Mouse (Mus musculus) hindbrain, embryonic 13.5 days (tissue): ENCODE measurements around the gene Pcmtd2. TPM values are rescaled to one million over a fixed set of nuclear protein-coding genes. Genes with fewer than 3 reads are reported as not detected.
A peak's percentile ranks its signal among the peaks of the same experiment; 100 is the strongest.
"Not testable (repeated sequence)": the region's sequence is repeated elsewhere in the genome, so short reads cannot be mapped to it uniquely, and the experiment has no call there.

Source experiments
- ATAC-seq: fragments of 200-750 bp; cut with Nextera tagmentation; 2 replicates; pipeline ENCODE4 v1.8.0; 2017; ENCODE audit warnings: moderate TSS enrichment; ENCODE audit not compliant: low FRiP score
- H3K27ac ChIP-seq: fragments of 300-500 bp; sonication (generic); 2 replicates; pipeline ENCODE4 v1.5.1; 2015; ENCODE audit warnings: inconsistent platforms, mild to moderate bottlenecking, moderate library complexity
- H3K27me3 ChIP-seq: fragments of 300-500 bp; sonication (generic); 2 replicates; pipeline ENCODE4 v1.6.1; 2015; ENCODE audit warnings: mild to moderate bottlenecking, inconsistent platforms
- H3K36me3 ChIP-seq: fragments of 300-500 bp; sonication (generic); 2 replicates; pipeline ENCODE4 v1.6.1; 2015; ENCODE audit warnings: mild to moderate bottlenecking, inconsistent platforms
- H3K4me1 ChIP-seq: fragments of 300-500 bp; sonication (generic); replicated peaks from 2 replicates; pipeline ENCODE4 v1.6.1; 2015; ENCODE audit warnings: inconsistent platforms
- H3K4me2 ChIP-seq: fragments of 300-500 bp; sonication (generic); 2 replicates; pipeline ENCODE4 v1.6.1; 2015; ENCODE audit warnings: inconsistent platforms, mild to moderate bottlenecking, moderate library complexity
- H3K4me3 ChIP-seq: fragments of 300-500 bp; sonication (generic); 2 replicates; pipeline ENCODE4 v1.5.1; 2015; ENCODE audit warnings: mild to moderate bottlenecking, inconsistent platforms
- H3K9ac ChIP-seq: fragments of 300-500 bp; sonication (generic); 2 replicates; pipeline ENCODE4 v1.6.1; 2015; ENCODE audit warnings: mild to moderate bottlenecking, inconsistent platforms
- H3K9me3 ChIP-seq: fragments of 300-500 bp; sonication (generic); 2 replicates; pipeline ENCODE4 v1.6.1; 2016; ENCODE audit warnings: inconsistent platforms
- WGBS: fragments of 180-500 bp; shearing (Covaris S2); methylation state at CpG from one replicate; pipeline ENCODE4 v1.1.7; 2015; 5-methylcytosine and 5-hydroxymethylcytosine counted together
- polyA plus RNA-seq: library from polyadenylated mRNA; unstranded; fragments of >200 nt; fragmentation: Nextera tagmentation; extraction: Ambion mirVana; gene quantifications from 2 replicates; pipeline ENCODE4 v1.2.1, GENCODE M21; 2015

Gene Pcmtd2
- 33.6 and 35.0 TPM in 2 replicates for polyA plus RNA-seq

DNA sequence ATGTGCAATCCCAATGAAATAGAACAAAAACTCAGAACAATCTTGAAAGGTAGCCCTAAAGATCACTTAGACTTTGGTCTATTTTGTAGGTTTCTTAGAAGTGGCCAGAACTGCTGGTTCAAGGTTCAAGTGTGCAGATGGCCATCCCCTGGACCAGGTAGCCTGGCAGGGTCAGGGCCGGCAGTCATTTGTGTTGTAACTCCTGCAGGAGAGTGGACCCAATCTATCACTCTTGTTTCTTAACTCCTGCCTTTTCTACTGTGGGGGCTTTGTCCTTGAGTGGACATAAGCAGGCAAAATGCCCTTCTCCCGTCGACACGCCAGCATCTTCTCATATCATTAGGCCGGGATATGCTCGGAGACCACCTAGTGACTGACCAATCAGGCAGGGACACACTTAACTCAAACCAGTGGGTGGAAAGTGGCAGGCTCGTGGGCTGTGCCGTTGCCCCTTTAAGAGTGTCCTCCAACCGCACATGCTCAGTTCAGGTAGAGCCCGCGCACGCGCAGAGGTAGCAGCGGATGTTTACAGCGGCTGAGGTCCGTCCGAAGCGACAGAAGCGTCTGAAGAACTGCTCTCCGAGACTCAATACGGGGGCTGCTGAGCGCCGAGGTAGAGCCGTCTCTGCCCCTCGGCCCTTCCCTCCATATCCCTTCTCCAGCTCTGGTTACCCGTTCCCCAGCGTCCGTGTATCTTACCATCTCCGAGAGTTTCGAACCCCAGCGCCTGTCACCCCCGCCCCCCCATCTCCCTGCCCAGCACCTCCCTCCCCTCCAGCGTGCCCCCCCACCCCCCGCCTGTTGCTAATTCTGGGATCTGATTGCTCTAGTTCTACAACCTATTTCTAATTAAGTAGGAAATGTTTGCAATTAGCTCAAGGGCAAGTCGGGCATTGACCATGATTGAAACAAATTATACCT lies at the start of gene Pcmtd2:
TSS of gene Pcmtd2 (plus strand) at position 483 of the 921 bp plus-strand sequence.
- under 1% methylated on average over 35 of the region's 35 CpGs for WGBS

DNA sequence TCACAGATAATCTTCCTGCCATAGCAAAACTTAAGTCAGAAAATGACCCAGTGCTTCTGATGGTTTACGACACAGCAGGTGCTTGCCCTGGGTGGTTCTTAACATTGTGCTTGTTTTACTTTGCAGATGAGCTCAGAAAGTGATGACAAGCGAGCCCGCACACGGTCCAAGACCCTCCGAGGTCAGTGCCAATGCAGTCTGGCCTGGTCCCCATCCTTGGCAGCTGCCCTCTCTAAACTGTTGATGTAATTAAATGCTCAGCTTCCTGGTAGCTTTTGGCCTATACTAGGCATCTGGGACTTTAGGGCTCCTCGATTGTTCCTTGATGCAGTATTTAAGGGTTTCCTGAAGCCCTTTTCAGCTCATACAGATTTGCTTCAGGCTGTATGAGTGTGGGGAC lies 48.3 kb upstream of the Pcmtd2 start:
- no peak overlapping the region for H3K4me3 ChIP-seq
- H3K27ac ChIP-seq, result no peak overlapping the region
- H3K36me3 ChIP-seq, result peaks cover 73% of the 10 kb centered on the region
- 85% methylated on average over 6 of the region's 6 CpGs for whole genome bisulfite sequencing
- H3K4me1 ChIP-seq, result peaks cover 11% of the 10 kb centered on the region
- no peak for ATAC-seq
- no peak overlapping the region for H3K4me2 ChIP-seq
- no peak overlapping the region for H3K9ac ChIP-seq
- H3K27me3 ChIP-seq, result no peaks in the 10 kb centered on the region
- no peaks in the 10 kb centered on the region for H3K9me3 ChIP-seq

More for the DNA sequence above, at the start of gene Pcmtd2:
- Histone ChIP-seq H3K9me3 (no peaks in the 10 kb centered on the region), H3K4me2 (peak within 1 kb of the TSS; percentile 80), H3K27me3 (no peaks in the 10 kb centered on the region), H3K4me1 (peaks cover 17% of the 10 kb centered on the region), H3K27ac (peak within 1 kb of the TSS; percentile 85), H3K36me3 (peaks cover 7% of the 10 kb centered on the region), H3K9ac (peak within 1 kb of the TSS; percentile 83), H3K4me3 (peak within 1 kb of the TSS; percentile 66)
- ATAC-seq, result peak; percentile 98

DNA sequence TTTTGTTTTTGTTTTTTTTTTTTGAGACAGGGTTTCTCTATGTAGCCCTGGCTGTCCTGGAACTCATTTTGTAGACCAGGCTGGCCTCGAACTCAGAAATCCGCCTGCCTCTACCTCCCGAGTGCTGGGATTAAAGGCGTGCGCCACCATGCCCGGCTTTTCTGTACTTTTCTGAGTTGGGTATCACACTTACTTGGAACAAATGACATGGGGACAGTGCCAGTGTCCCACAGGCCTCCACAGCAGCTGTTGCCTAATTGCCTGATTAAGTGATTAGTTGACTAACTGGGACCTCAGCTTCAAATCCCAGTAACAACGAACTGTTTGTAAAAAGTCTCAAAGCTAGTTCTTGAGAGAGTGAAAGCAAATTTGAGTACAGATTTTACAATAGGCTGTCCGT lies 44.5 kb upstream of the Pcmtd2 start:
- 90% methylated on average over 8 of the region's 8 CpGs for WGBS
- H3K27me3 ChIP-seq, H3K4me3 ChIP-seq, ATAC-seq, H3K9ac ChIP-seq, H3K4me1 ChIP-seq, H3K9me3 ChIP-seq, H3K27ac ChIP-seq, H3K4me2 ChIP-seq: not testable (repeated sequence)
- H3K36me3 ChIP-seq, result peaks cover 80% of the 10 kb centered on the region

DNA sequence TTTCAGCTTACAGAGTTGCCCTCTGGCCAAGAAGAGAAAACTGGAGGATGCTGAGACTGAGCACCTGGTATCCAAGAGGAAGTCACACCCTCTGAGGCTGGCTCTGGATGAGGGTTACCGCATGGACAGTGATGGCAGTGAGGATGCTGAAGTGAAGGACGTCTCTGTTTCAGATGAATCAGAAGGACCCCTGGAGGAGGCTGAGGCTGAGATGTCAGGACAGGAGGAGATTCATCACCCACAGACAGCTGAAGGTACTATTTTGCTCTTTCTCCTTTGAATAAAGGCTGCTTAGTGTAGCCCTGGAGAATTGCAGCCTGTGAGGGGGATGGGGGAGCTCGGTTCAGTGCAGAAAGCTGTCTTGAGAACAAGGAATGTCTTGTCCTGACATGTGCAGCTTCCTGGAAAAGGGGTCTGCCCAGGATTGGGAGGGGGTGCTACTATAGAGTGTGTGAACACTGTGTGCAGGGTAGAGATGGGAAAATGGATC lies 42.0 kb upstream of the Pcmtd2 start:
- Histone ChIP-seq H3K27me3 (no peaks in the 10 kb centered on the region), H3K4me2 (no peak overlapping the region), H3K4me1 (0 out of 2 replicates have a peak, but pooled peaks cover 2% of the 10 kb centered on the region), H3K4me3 (no peak overlapping the region), H3K9me3 (no peaks in the 10 kb centered on the region), H3K27ac (peak overlapping the region; percentile 35; the same call in 1 of the 2 replicates), H3K36me3 (peaks cover 71% of the 10 kb centered on the region), H3K9ac (no peak overlapping the region)
- 57% methylated on average over 3 of the region's 3 CpGs for WGBS
- no peak for ATAC-seq

DNA sequence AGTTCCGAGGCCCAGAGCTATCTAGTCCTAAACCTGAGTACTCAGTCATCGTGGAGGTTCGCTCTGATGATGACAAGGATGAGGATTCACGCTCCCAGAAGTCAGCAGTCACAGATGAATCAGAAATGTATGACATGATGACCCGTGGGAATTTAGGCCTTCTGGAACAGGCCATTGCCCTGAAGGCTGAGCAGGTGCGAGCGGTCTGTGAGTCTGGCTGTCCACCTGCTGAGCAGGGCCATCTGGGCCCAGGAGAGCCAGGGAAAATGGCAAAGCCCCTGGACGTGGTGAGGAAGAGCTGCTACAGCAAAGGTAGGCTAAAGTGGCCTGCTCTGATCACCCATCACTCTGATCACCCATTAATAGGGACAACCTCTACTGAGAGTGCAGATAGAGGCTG lies 40.0 kb upstream of the Pcmtd2 start:
- 0 out of 2 replicates have a peak, but pooled peaks cover 2% of the 10 kb centered on the region for H3K4me1 ChIP-seq
- no peak for ATAC-seq
- H3K9ac ChIP-seq, result no peak overlapping the region
- H3K27ac ChIP-seq, result no peak overlapping the region
- no peaks in the 10 kb centered on the region for H3K9me3 ChIP-seq
- WGBS, result 66% methylated on average over 8 of the region's 8 CpGs
- no peaks in the 10 kb centered on the region for H3K27me3 ChIP-seq
- H3K4me2 ChIP-seq, result no peak overlapping the region
- H3K36me3 ChIP-seq, result peaks cover 69% of the 10 kb centered on the region
- H3K4me3 ChIP-seq, result no peak overlapping the region

DNA sequence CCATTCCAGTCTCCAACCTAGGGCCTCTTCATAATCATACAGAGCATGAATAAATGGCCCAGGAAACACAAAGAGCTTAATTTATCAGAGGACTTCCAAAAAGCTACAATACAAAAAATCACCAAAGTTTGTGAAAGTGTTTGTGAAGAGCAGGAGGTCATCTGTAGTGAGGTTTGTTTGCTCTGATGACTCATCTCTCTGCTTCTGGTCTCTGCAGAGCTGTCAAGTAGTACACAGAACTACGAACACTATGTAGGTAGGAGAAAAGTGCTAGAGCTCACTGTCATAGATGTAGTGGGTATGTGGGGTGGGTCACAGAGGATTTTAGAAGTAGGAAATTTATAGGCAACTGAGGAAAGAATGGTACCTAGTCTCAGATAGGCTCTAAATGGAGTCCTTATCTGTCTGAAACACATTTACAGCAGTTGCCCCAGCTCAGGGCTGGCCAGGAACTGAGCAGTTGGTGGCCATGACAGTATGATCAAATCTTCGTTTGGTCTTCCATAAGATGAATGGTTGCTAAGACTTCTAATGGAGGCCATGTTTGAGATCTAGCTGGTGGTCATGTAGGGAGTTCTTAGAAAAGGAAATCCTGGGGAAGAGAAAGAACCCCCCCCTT lies 8.5 kb upstream of the Pcmtd2 start:
- WGBS, result 79% methylated on average over 2 of the region's 2 CpGs
- Histone ChIP-seq H3K9ac (no peak overlapping the region), H3K27me3 (no peaks in the 10 kb centered on the region), H3K4me1 (no peaks in the 10 kb centered on the region), H3K4me3 (no peak overlapping the region), H3K27ac (no peak overlapping the region), H3K4me2 (no peak overlapping the region), H3K9me3 (no peaks in the 10 kb centered on the region), H3K36me3 (peaks cover 64% of the 10 kb centered on the region)
- no peak for ATAC-seq

DNA sequence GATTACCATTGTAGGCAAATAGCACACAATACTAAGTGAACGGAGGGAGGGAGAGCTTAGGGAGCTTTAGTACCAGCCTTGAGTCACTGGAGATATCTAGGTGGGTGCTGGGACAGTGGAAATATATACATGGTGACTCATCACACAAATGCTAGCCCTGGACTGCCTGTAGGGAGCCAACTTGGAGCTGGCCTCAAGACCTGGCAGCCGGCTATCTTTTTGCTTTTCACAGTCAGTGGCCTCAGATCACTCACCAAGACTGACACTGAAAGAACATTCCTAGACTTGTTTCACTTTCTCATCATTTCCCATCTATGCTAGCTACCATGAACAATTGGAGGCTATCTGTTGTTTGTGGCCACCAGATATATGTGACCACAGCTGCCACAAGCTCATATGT lies 4.9 kb upstream of the Pcmtd2 start:
- H3K4me3 ChIP-seq, result no peak overlapping the region
- H3K9ac ChIP-seq, result no peak overlapping the region
- no peak overlapping the region for H3K27ac ChIP-seq
- H3K4me1 ChIP-seq, result peaks cover 5% of the 10 kb centered on the region
- WGBS, result 85% methylated on average over 2 of the region's 2 CpGs
- peaks cover 33% of the 10 kb centered on the region for H3K36me3 ChIP-seq
- H3K27me3 ChIP-seq, result no peaks in the 10 kb centered on the region
- no peak for ATAC-seq
- no peaks in the 10 kb centered on the region for H3K9me3 ChIP-seq
- H3K4me2 ChIP-seq, result no peak overlapping the region

DNA sequence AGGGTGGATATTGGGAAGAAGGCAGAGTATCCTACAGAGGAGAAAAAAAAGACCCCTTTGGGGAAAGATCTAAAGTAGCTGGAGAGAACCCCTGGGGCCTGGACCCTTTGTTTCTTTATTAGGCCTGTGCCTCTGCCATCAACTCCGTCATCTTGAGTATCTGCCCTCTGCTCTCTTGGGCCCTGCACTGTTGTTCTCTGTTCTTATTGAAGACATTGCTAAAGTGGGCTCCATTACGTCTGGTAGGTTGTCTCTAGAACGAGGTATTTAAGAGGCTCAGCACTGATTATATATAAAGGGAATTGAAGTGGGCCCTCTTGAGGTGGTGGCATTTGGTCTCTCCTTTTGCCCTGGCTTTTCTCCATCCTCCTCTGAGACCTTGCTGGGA lies 633 bp downstream of the Pcmtd2 start:
- 1% methylated on average over 3 of the region's 3 CpGs for WGBS
- no peaks in the 10 kb centered on the region for H3K27me3 ChIP-seq
- peak; percentile 32; the same call in 1 of the 2 replicates for ATAC-seq
- peaks cover 17% of the 10 kb centered on the region for H3K4me1 ChIP-seq
- H3K27ac ChIP-seq, result peak overlapping the region; percentile 85
- no peaks in the 10 kb centered on the region for H3K9me3 ChIP-seq
- H3K4me2 ChIP-seq, result peak overlapping the region; percentile 80
- peak overlapping the region; percentile 83 for H3K9ac ChIP-seq
- H3K36me3 ChIP-seq, result peaks cover 8% of the 10 kb centered on the region
- H3K4me3 ChIP-seq, result peak overlapping the region; percentile 66

DNA sequence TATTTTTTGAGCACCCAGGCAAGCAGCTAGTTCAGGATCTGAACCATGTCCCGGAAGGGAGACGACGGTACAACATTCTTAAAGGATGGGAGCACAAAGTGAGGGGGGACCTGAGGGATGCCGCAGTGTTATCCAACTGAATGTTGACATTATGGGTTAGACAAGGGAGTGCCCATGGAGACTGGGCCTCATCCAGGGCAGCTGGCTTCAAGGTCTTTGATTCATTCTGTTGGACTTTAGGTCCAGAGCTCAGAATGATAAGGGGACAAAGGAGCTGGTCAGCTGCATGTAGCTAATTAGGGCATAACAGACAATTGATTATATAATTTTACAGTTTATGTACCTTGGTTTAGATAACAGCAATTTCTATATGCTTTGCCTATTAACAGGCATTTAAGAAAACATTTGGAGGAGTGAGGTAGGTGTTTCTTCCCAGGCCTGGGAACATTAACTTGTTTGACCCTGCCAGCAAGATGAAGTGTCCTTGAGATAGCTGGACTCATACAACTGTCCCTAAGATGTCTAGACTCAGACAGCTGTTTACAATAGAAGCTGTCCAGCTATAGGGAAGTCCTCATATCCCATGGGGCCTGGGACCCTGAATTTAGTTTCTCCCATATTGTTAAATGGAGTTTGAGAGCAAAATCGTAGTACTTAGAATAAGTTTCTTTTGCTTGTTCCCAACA lies 8.2 kb downstream of the Pcmtd2 start:
- Histone ChIP-seq H3K27ac (no peak overlapping the region), H3K36me3 (peaks cover 57% of the 10 kb centered on the region), H3K4me3 (no peak overlapping the region), H3K4me1 (no peaks in the 10 kb centered on the region), H3K4me2 (no peak overlapping the region), H3K27me3 (no peaks in the 10 kb centered on the region), H3K9me3 (no peaks in the 10 kb centered on the region), H3K9ac (no peak overlapping the region)
- 89% methylated on average over 5 of the region's 5 CpGs for whole genome bisulfite sequencing
- no peak for ATAC-seq

DNA sequence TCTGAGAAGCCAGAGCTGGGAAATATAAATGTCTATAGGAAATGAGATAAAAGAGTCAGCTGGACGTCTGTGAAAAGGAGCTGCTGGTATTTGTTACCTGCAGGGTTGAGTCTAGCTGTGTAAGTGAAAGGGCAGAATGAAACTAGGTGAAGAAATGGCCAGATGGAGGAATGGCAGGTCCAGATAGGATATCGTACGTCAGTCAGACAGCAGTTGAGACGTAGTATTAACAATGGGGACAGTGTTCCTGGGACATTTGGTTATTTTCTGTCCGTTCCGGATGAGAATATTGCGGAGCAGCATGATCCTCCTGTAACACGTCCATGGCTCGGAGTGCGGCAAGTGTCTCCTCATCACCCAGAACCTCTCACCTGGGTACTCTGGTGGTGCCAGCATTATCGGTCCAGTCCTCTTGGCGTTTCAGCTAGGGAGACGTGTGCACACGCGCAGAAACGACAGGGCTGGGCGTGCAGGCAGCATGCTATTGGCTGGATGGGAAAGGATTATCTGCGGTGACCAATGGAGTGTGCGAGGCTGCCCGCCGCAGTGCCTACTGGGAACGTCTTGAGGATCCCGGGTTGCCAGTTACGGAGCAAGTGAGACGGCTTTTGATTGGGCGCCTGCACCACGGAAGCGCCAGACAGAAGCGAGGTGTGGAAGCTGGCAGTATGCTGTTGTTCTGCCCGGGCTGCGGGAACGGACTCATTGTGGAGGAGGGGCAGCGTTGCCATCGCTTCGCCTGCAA lies 26.3 kb downstream of the Pcmtd2 start, which contains the start of gene Polr3k:
TSS of gene Polr3k (plus strand) at position 547 of the 745 bp plus-strand sequence.
- no peaks in the 10 kb centered on the region for H3K9me3 ChIP-seq
- under 1% methylated on average over 35 of the region's 35 CpGs for WGBS
- no peaks in the 10 kb centered on the region for H3K27me3 ChIP-seq
- peak; percentile 100 for ATAC-seq
- H3K27ac ChIP-seq, result peak within 1 kb of the TSS; percentile 91
- H3K4me3 ChIP-seq, result peak within 1 kb of the TSS; percentile 78
- H3K4me1 ChIP-seq, result peaks cover 34% of the 10 kb centered on the region
- H3K36me3 ChIP-seq, result peaks cover 8% of the 10 kb centered on the region
- H3K9ac ChIP-seq, result peak within 1 kb of the TSS; percentile 86
- H3K4me2 ChIP-seq, result peak within 1 kb of the TSS; percentile 92

DNA sequence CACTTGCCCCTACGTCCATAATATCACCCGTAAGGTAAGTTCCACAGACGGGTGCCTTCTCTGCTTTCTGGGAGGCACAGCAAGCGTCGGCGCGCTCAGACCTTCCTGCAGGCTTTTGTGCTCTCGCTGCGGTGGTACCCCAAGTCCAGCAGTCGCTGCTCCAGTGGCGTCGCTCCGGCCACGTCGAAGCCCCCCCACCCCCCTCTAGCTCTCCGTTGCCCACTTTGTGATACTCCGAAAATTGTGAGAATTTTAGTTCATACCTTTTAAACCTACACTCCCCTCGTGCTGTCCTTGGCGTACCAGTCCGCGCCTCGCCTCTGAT lies 26.8 kb downstream of the Pcmtd2 start:
- WGBS, result under 1% methylated on average over 22 of the region's 22 CpGs
- peak; percentile 55 for ATAC-seq

More for the DNA sequence above, 26.8 kb downstream of the Pcmtd2 start:
- Histone ChIP-seq H3K4me2 (peak overlapping the region; percentile 92), H3K27me3 (no peaks in the 10 kb centered on the region), H3K36me3 (peaks cover 14% of the 10 kb centered on the region), H3K4me3 (peak overlapping the region; percentile 78), H3K4me1 (peaks cover 34% of the 10 kb centered on the region), H3K9ac (peak overlapping the region; percentile 86), H3K27ac (peak overlapping the region; percentile 91), H3K9me3 (no peaks in the 10 kb centered on the region)
